Mouse (Mus musculus) E14TG2a.4 (cell line): ENCODE measurements at regions not wholly inside any gene's neighbourhood (a gene's known extent, or its start where the extent isn't known, plus 50 kb on each side); places are given as distances from the start of the nearest gene placed in this dataset.

Experiments
- CTCF ChIP-seq: conservative IDR thresholded peaks from 2 replicates; pipeline ENCODE4 v1.5.1; 2014; ENCODE audit warnings: low read length
- NANOG ChIP-seq: IDR thresholded peaks from 2 replicates; pipeline ENCODE4 v1.6.1; 2014; ENCODE audit warnings: borderline replicate concordance, low read length, mixed read lengths
- POU5F1 ChIP-seq: IDR thresholded peaks from 2 replicates; pipeline ENCODE4 v1.6.1; 2014; ENCODE audit warnings: low read length, borderline replicate concordance

DNA sequence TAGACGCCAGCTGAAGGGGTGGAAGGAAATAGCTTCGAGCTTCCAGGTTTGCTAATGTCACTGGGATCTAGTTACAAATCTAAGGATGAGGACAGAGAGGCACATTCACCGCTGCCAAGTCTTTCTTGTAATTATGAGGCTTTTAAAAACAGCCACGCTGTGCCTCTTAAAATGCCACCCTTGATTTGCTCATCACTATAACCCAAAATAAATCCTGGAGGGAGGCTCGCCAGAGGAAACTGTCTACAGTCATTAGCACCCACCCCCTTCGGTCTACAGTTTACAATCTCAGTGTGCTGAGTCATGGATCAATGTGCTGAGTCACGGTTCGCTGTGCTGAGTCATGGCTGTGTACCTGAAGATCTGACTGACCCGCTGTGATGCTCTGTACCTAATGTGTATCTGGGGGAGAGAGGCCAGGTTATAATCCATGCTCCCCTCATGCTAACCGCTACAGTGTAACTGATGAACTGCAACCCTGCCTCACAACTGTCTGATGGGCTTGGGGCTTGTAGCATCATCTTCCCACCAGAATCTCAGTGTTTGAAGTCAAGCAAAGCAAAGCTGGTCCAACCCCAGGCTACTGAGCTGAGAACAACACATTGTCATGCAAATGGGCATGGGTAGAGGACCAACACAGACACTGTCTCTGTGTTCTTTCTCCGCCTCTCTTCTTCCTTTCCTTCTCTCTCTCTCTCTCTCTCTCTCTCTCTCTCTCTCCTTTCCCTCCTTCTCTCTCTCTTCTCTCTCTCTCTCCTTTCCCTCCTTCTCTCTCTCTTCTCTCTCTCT, 122.0 kb upstream of the Trpc7 start:
- TF ChIP-seq CTCF (no peak), NANOG (no peak), POU5F1 (peak; percentile 86)
